Mouse (Mus musculus) neural tube, embryonic 15.5 days (tissue): ENCODE measurements at regions not wholly inside any gene's neighbourhood (a gene's known extent, or its start where the extent isn't known, plus 50 kb on each side); places are given as distances from the start of the nearest gene placed in this dataset.

ENCODE experiments used
- ATAC-seq: fragments of 200-750 bp; cut with Nextera tagmentation; 2 replicates; pipeline ENCODE4 v1.8.0; 2017; ENCODE audit warnings: mild to moderate bottlenecking, moderate TSS enrichment, moderate library complexity; ENCODE audit not compliant: low FRiP score
- H3K27ac ChIP-seq: fragments of 300-500 bp; sonication (generic); replicated peaks from 2 replicates; pipeline ENCODE4 v1.5.1; 2015; ENCODE audit warnings: mild to moderate bottlenecking, inconsistent platforms
- H3K27me3 ChIP-seq: fragments of 300-500 bp; sonication (generic); replicated peaks from 2 replicates; pipeline ENCODE4 v1.6.1; 2015; ENCODE audit warnings: inconsistent platforms
- H3K36me3 ChIP-seq: fragments of 300-500 bp; sonication (generic); 2 replicates; pipeline ENCODE4 v1.6.1; 2015; ENCODE audit warnings: inconsistent platforms
- H3K4me1 ChIP-seq: fragments of 300-500 bp; sonication (generic); 2 replicates; pipeline ENCODE4 v1.6.1; 2015; ENCODE audit warnings: inconsistent platforms
- H3K4me2 ChIP-seq: fragments of 300-500 bp; sonication (generic); 2 replicates; pipeline ENCODE4 v1.6.1; 2015; ENCODE audit warnings: inconsistent platforms, mild to moderate bottlenecking, moderate library complexity
- H3K4me3 ChIP-seq: fragments of 300-500 bp; sonication (generic); replicated peaks from 2 replicates; pipeline ENCODE4 v1.5.1; 2015; ENCODE audit warnings: mild to moderate bottlenecking, inconsistent platforms
- H3K9ac ChIP-seq: fragments of 300-500 bp; sonication (generic); replicated peaks from 2 replicates; pipeline ENCODE4 v1.6.1; 2015; ENCODE audit warnings: mild to moderate bottlenecking, inconsistent platforms
- H3K9me3 ChIP-seq: fragments of 300-500 bp; sonication (generic); replicated peaks from 2 replicates; pipeline ENCODE4 v1.6.1; 2016; ENCODE audit warnings: inconsistent platforms
- WGBS: fragments of 180-500 bp; shearing (Covaris S2); methylation state at CpG from one replicate; pipeline ENCODE4 v1.1.7; 2015; ENCODE audit warnings: mixed read lengths; 5-methylcytosine and 5-hydroxymethylcytosine counted together

DNA sequence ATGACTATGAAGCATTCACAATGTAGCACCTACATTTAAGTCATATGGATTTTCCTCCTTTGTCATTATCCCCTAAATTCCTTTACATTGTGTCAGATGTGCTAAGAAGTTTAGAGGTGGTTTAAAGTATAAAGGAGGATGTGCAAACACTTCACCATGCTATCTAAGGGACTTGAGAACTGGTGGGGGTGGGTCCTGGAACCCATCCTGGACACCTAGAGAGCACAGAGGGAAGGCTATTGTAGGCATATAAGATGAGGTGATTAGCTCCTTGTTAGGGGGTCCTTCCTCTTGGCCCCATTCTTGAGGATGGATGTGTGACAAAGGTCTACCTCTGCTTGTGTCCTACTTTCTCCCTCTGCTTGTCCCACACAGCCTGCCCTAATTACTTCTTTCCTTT is 213.2 kb downstream of the Stim2 start:
- no peak overlapping the region for H3K9ac ChIP-seq
- H3K27me3 ChIP-seq, result no peaks in the 10 kb centered on the region
- no peak overlapping the region for H3K27ac ChIP-seq
- H3K4me1 ChIP-seq, result no peaks in the 10 kb centered on the region
- no peaks in the 10 kb centered on the region for H3K36me3 ChIP-seq
- no peaks in the 10 kb centered on the region for H3K9me3 ChIP-seq
- no peak for ATAC-seq
- H3K4me2 ChIP-seq, result no peak overlapping the region
- H3K4me3 ChIP-seq, result no peak overlapping the region

- Histone ChIP-seq H3K27ac (no peak overlapping the region), H3K4me2 (no peak overlapping the region), H3K9me3 (no peaks in the 10 kb centered on the region), H3K36me3 (no peaks in the 10 kb centered on the region), H3K9ac (no peak overlapping the region), H3K4me1 (no peaks in the 10 kb centered on the region), H3K27me3 (no peaks in the 10 kb centered on the region), H3K4me3 (no peak overlapping the region)
- WGBS, result 43% methylated on average over 5 of the region's 5 CpGs
- ATAC-seq, result no peak
Observed at GRCm38 (mm10) chr5:54212038-54212589, 213.8 kb downstream of the Stim2 start.

GRCm38 (mm10) chr5:54225031-54225430 is 226.7 kb downstream of the Stim2 start:
- Histone ChIP-seq H3K9me3 (no peaks in the 10 kb centered on the region), H3K27ac (no peak overlapping the region), H3K27me3 (no peaks in the 10 kb centered on the region), H3K4me1 (no peaks in the 10 kb centered on the region), H3K4me3 (no peak overlapping the region), H3K9ac (no peak overlapping the region), H3K4me2 (no peak overlapping the region), H3K36me3 (no peaks in the 10 kb centered on the region)
- ATAC-seq, result no peak

- WGBS, result 86% methylated on average over 1 of the region's 1 CpGs
- Histone ChIP-seq H3K36me3 (no peaks in the 10 kb centered on the region), H3K9ac (no peak overlapping the region)
Observed at GRCm38 (mm10) chr5:54234580-54234979, 236.3 kb downstream of the Stim2 start.

DNA sequence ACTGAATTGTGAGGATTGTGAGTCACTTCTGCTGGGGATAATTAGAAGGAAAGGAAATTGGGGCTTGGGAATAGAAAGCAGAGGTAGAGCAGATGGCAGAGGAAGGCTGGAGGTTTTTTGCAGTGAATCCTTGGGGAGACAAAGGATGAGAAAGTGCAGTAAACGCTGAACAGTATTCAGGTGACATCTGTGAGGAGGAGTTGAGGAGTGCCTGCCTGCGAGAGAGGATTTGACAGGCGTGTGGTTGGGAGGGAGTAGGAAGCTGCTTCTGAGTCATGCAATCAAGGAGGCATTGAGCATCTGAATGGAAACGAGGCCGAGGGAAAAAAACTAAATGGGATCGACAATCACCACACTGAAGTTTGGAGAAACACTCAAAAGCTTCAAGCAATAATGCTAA is 236.9 kb downstream of the Stim2 start:
- Histone ChIP-seq H3K27me3 (no peaks in the 10 kb centered on the region), H3K4me1 (no peaks in the 10 kb centered on the region), H3K36me3 (no peaks in the 10 kb centered on the region), H3K9me3 (no peaks in the 10 kb centered on the region), H3K4me2 (no peak overlapping the region), H3K9ac (no peak overlapping the region), H3K4me3 (no peak overlapping the region), H3K27ac (no peak overlapping the region)
- WGBS, result 42% methylated on average over 6 of the region's 6 CpGs
- ATAC-seq, result no peak

More at GRCm38 (mm10) chr5:54234580-54234979, 236.3 kb downstream of the Stim2 start:
- Histone ChIP-seq H3K9me3 (no peaks in the 10 kb centered on the region), H3K27me3 (no peaks in the 10 kb centered on the region), H3K4me1 (no peaks in the 10 kb centered on the region), H3K4me2 (no peak overlapping the region), H3K4me3 (no peak overlapping the region), H3K27ac (no peak overlapping the region)
- no peak for ATAC-seq

DNA sequence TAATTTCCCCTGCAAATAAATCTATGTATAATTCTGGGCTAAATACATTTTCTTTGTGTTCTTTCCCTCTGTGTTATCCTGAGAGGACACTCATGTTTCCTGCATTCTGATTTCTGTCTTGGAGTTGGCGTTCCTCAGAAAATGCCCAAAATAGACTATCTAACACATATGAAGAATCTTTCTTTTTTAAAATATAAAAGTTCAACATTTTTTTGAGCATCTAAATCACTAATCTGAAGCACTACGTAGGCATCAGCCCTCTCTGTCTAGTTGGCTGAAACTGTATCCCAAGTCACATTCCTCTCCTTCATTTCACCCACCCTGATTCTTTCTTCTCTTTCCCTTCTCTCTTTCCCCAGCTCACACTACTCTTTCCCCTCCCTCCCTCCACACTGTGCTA is 238.9 kb downstream of the Stim2 start:
- H3K4me1 ChIP-seq, result no peaks in the 10 kb centered on the region
- no peak overlapping the region for H3K4me3 ChIP-seq
- no peaks in the 10 kb centered on the region for H3K36me3 ChIP-seq
- H3K4me2 ChIP-seq, result no peak overlapping the region
- no peaks in the 10 kb centered on the region for H3K9me3 ChIP-seq
- ATAC-seq, result no peak
- 94% methylated on average over 2 of the region's 2 CpGs for WGBS
- no peak overlapping the region for H3K27ac ChIP-seq
- no peaks in the 10 kb centered on the region for H3K27me3 ChIP-seq
- no peak overlapping the region for H3K9ac ChIP-seq

- H3K36me3 ChIP-seq, result no peaks in the 10 kb centered on the region
- no peak overlapping the region for H3K4me3 ChIP-seq
- H3K4me2 ChIP-seq, result no peak overlapping the region
- H3K27me3 ChIP-seq, result no peaks in the 10 kb centered on the region
- no peak for ATAC-seq
- H3K27ac ChIP-seq, result no peak overlapping the region
- no peak overlapping the region for H3K9ac ChIP-seq
- H3K9me3 ChIP-seq, result no peaks in the 10 kb centered on the region
- no peaks in the 10 kb centered on the region for H3K4me1 ChIP-seq
- 59% methylated on average over 3 of the region's 3 CpGs for WGBS
Observed at GRCm38 (mm10) chr5:54238646-54239167, 240.4 kb downstream of the Stim2 start.

- no peaks in the 10 kb centered on the region for H3K27me3 ChIP-seq
- no peaks in the 10 kb centered on the region for H3K9me3 ChIP-seq
- 90% methylated on average over 3 of the region's 3 CpGs for WGBS
- H3K27ac ChIP-seq, result no peak overlapping the region
- H3K9ac ChIP-seq, result no peak overlapping the region
- no peaks in the 10 kb centered on the region for H3K36me3 ChIP-seq
- no peak overlapping the region for H3K4me3 ChIP-seq
- no peaks in the 10 kb centered on the region for H3K4me1 ChIP-seq
- no peak for ATAC-seq
- no peak overlapping the region for H3K4me2 ChIP-seq
Observed at GRCm38 (mm10) chr5:54239586-54239985, 241.3 kb downstream of the Stim2 start.

GRCm38 (mm10) chr5:54241169-54241917 is 243.0 kb downstream of the Stim2 start:
- Histone ChIP-seq H3K4me1 (no peaks in the 10 kb centered on the region), H3K4me2 (peak overlapping the region; percentile 21), H3K4me3 (no peak overlapping the region), H3K27ac (no peak overlapping the region), H3K9ac (no peak overlapping the region), H3K36me3 (no peaks in the 10 kb centered on the region), H3K9me3 (no peaks in the 10 kb centered on the region), H3K27me3 (no peaks in the 10 kb centered on the region)
- ATAC-seq, result no peak
- WGBS, result 45% methylated on average over 20 of the region's 20 CpGs

DNA sequence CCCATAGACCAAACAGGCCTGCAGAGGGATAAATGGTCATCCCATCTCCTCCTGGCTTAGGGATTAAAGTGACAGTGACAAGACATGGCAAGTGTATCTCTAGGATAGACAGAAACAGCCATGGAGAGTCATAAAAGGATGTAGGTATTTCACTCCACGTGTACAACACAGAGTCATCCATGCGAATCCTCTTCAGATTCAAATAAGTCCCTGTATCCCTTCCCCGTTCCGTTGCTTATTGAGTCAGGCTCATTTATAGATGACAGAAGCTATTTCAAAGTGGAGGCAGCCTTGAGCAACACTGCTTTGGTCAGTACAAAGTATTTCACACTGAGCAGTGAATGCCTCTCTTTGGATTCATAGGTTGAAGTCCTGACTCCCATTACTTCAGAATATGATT is 243.8 kb downstream of the Stim2 start:
- Histone ChIP-seq H3K9me3 (no peaks in the 10 kb centered on the region), H3K4me1 (no peaks in the 10 kb centered on the region), H3K27ac (no peak overlapping the region), H3K4me3 (no peak overlapping the region), H3K9ac (no peak overlapping the region), H3K4me2 (no peak overlapping the region), H3K36me3 (no peaks in the 10 kb centered on the region), H3K27me3 (no peaks in the 10 kb centered on the region)
- WGBS, result 77% methylated on average over 4 of the region's 4 CpGs
- ATAC-seq, result no peak; the same call in 1 of the 2 replicates

DNA sequence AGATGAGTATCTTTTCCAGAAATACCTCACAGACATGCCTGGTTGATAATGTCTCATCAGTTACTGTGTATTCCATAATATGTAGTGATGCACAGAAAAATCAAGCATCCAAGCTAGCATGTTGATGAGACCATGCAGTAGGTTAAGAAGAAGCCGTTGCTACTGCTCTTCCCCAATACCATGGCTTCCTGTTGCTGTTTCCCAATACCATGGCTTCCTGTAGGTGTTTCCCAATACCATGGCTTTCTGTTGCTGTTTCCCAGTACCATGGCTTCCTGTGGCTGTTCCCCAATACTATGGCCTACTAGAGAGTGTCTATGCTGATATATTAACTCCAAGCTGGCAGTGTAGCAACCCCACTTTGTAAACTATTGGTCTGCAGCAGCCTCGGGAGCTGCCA is 253.7 kb downstream of the Stim2 start:
- Histone ChIP-seq H3K9me3 (no peaks in the 10 kb centered on the region), H3K27me3 (no peaks in the 10 kb centered on the region), H3K27ac (no peak overlapping the region), H3K4me2 (no peak overlapping the region), H3K36me3 (no peaks in the 10 kb centered on the region), H3K4me1 (no peaks in the 10 kb centered on the region), H3K9ac (no peak overlapping the region), H3K4me3 (no peak overlapping the region)
- WGBS, result 88% methylated on average over 2 of the region's 2 CpGs
- no peak for ATAC-seq

DNA sequence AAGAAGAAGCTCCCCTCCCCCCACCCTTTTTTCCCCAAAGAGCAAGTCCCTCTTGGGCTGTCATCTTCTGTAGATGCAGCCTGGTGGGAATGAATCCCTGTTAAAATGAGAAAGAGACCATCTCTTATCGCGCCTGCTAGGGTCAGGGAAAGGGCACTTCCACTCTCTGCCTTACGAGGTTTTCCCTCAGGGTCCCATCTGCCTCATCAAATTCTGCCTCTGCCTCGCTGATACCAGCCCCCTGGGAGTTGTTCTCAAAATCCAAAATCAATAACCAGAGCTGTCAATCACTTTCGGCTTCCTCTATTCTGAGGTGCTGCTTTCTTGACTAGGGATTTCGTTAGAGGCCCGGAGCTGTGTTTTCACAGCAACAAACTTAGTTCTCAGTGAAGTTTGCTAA is 255.7 kb downstream of the Stim2 start:
- 58% methylated on average over 7 of the region's 7 CpGs for WGBS
- H3K4me1 ChIP-seq, result no peaks in the 10 kb centered on the region
- H3K27ac ChIP-seq, result no peak overlapping the region

More for the DNA sequence above, 255.7 kb downstream of the Stim2 start:
- Histone ChIP-seq H3K36me3 (no peaks in the 10 kb centered on the region), H3K27me3 (no peaks in the 10 kb centered on the region), H3K9ac (no peak overlapping the region), H3K4me3 (no peak overlapping the region), H3K9me3 (no peaks in the 10 kb centered on the region), H3K4me2 (no peak overlapping the region)
- no peak for ATAC-seq
